Mouse (Mus musculus) neural tube, embryonic 14.5 days (tissue): ENCODE measurements around the gene Nav2. TPM values are rescaled to one million over a fixed set of nuclear protein-coding genes. Genes with fewer than 3 reads are reported as not detected.
A peak's percentile ranks its signal among the peaks of the same experiment; 100 is the strongest.

ENCODE experiments used
- ATAC-seq: fragments of 200-750 bp; cut with Nextera tagmentation; 2 replicates; pipeline ENCODE4 v1.8.0; 2017; ENCODE audit warnings: low read depth, mild to moderate bottlenecking, moderate TSS enrichment, moderate library complexity
- H3K27ac ChIP-seq: fragments of 300-500 bp; sonication (generic); 2 replicates; pipeline ENCODE4 v1.5.1; 2014; ENCODE audit warnings: low read depth, mild to moderate bottlenecking, control low read depth, low read length, moderate library complexity, mixed read lengths
- H3K27me3 ChIP-seq: fragments of 300-500 bp; sonication (generic); 2 replicates; pipeline ENCODE4 v1.6.1; 2014; ENCODE audit warnings: low read length; ENCODE audit not compliant: control insufficient read depth, insufficient read depth
- H3K36me3 ChIP-seq: fragments of 300-500 bp; sonication (generic); 2 replicates; pipeline ENCODE4 v1.6.1; 2014; ENCODE audit warnings: low read length, mixed read lengths; ENCODE audit not compliant: control insufficient read depth, insufficient read depth
- H3K4me1 ChIP-seq: fragments of 300-500 bp; sonication (generic); 2 replicates; pipeline ENCODE4 v1.6.1; 2014; ENCODE audit warnings: low read length; ENCODE audit not compliant: control insufficient read depth, insufficient read depth
- H3K4me2 ChIP-seq: fragments of 300-500 bp; sonication (generic); 2 replicates; pipeline ENCODE4 v1.6.1; 2014; ENCODE audit warnings: mild to moderate bottlenecking, low read depth, low read length, control low read depth
- H3K4me3 ChIP-seq: fragments of 300-500 bp; sonication (generic); 2 replicates; pipeline ENCODE4 v1.5.1; 2014; ENCODE audit warnings: low read depth, low read length, control low read depth, mixed read lengths
- H3K9ac ChIP-seq: fragments of 300-500 bp; sonication (generic); replicated peaks from 2 replicates; pipeline ENCODE4 v1.6.1; 2014; ENCODE audit warnings: low read depth, mild to moderate bottlenecking, control low read depth, low read length, mixed read lengths
- H3K9me3 ChIP-seq: fragments of 300-500 bp; sonication (generic); 2 replicates; pipeline ENCODE4 v1.6.1; 2016; ENCODE audit warnings: low read length; ENCODE audit not compliant: control insufficient read depth
- WGBS: fragments of 180-500 bp; shearing (Covaris S2); extraction: QIAGEN DNeasy Blood & Tissue Kit; methylation state at CpG from one replicate; pipeline ENCODE4 v1.1.7; 2014; 5-methylcytosine and 5-hydroxymethylcytosine counted together
- polyA plus RNA-seq: library from polyadenylated mRNA; unstranded; fragments of >200 nt; fragmentation: Nextera tagmentation; extraction: Ambion mirVana; gene quantifications from 2 replicates; pipeline ENCODE4 v1.2.1, GENCODE M21; 2014

The Nav2 gene
- polyA plus RNA-seq, 1 experiment from 2014 or later: 36.5 TPM

GRCm38 (mm10) chr7:49034253-49034652 is 125.7 kb downstream of the Nav2 start:
- ATAC-seq: no peak
- Histone ChIP-seq H3K9ac (no peak overlapping the region), H3K4me1 (peaks cover 3% of the 10 kb centered on the region; the same call in 1 of the 2 replicates), H3K36me3 (no peaks in the 10 kb centered on the region), H3K27ac (no peak overlapping the region), H3K27me3 (no peaks in the 10 kb centered on the region), H3K4me2 (no peak overlapping the region), H3K9me3 (no peaks in the 10 kb centered on the region), H3K4me3 (no peak overlapping the region)
- 81% methylated on average over 2 of the region's 2 CpGs for WGBS

DNA sequence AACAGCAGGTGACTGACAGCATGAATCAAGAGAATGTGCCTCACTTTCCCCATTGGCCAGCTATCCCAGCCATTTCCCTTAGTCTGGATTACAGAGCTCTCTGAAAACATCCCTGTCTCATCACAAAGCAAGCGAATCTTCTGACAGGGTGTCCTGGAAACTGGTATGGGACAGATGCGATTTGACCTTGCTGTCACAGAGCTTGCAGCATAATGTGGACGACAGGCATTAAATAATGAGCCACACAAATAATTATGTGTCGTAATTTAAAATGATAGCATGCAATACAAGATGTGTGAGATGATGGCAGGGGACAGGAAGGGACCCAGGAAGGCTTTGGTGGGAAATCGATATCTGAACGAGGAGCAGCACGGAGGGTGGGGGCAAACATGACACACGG is 131.6 kb downstream of the Nav2 start:
- no peaks in the 10 kb centered on the region for H3K36me3 ChIP-seq
- H3K27ac ChIP-seq: no peak overlapping the region
- H3K4me2 ChIP-seq: no peak overlapping the region
- 64% methylated on average over 8 of the region's 8 CpGs for WGBS
- 0 out of 2 replicates have a peak, but pooled peaks cover 8% of the 10 kb centered on the region for H3K4me1 ChIP-seq
- no peak overlapping the region for H3K9ac ChIP-seq
- no peaks in the 10 kb centered on the region for H3K9me3 ChIP-seq
- H3K4me3 ChIP-seq: no peak overlapping the region
- H3K27me3 ChIP-seq: no peaks in the 10 kb centered on the region
- no peak for ATAC-seq

DNA sequence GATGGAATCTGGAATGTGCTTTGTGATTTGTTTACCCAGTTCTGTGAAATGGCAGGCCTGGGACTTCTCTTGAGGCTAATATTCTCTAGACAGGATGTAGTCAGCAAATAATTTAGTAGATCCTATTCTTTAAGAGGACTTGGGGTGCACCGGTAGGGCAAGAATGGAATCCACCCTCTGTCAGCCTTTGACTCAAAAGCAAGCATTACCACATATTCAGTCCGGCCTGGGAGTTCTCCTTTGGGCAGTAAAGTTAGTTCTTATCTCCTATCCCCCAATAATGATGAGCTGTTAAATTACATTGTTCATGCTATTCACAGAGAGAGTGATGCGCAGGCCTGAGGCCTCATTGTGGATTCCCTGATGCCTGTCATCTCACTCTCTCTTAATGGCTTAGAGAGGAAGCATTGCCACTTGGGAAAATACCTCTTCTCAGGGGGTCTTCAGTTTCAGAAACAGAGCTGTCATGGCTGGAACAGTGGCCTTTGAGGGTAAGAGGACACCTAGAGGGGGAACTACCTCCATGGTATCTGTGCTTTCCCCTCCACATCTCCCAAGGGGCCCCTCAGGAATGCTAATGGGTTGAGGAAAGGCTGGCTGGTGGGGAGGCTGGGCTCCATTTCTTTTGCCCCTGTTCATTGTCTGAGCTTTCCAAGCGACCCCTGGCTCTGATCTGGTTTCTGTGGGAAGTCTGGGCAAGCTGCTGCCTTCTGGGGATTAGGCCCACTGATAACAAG is 133.0 kb downstream of the Nav2 start:
- Histone ChIP-seq H3K27ac (no peak overlapping the region), H3K9ac (no peak overlapping the region), H3K9me3 (no peaks in the 10 kb centered on the region), H3K4me1 (peaks cover 21% of the 10 kb centered on the region; the same call in 1 of the 2 replicates), H3K27me3 (no peaks in the 10 kb centered on the region), H3K4me3 (no peak overlapping the region), H3K36me3 (no peaks in the 10 kb centered on the region), H3K4me2 (no peak overlapping the region)
- 33% methylated on average over 4 of the region's 4 CpGs for WGBS
- ATAC-seq: no peak

- no peaks in the 10 kb centered on the region for H3K27me3 ChIP-seq
- peaks cover 31% of the 10 kb centered on the region for H3K4me1 ChIP-seq
- 37% methylated on average over 6 of the region's 6 CpGs for WGBS
- no peaks in the 10 kb centered on the region for H3K9me3 ChIP-seq
- peak; percentile 28; the same call in 1 of the 2 replicates for ATAC-seq
- H3K4me3 ChIP-seq: no peak overlapping the region
- H3K9ac ChIP-seq: no peak overlapping the region
- no peaks in the 10 kb centered on the region for H3K36me3 ChIP-seq
- no peak overlapping the region for H3K4me2 ChIP-seq
- H3K27ac ChIP-seq: peak overlapping the region; percentile 22; the same call in 1 of the 2 replicates
These were observed 137.2 kb downstream of the Nav2 start for GRCm38 (mm10) chr7:49045499-49046346.

DNA sequence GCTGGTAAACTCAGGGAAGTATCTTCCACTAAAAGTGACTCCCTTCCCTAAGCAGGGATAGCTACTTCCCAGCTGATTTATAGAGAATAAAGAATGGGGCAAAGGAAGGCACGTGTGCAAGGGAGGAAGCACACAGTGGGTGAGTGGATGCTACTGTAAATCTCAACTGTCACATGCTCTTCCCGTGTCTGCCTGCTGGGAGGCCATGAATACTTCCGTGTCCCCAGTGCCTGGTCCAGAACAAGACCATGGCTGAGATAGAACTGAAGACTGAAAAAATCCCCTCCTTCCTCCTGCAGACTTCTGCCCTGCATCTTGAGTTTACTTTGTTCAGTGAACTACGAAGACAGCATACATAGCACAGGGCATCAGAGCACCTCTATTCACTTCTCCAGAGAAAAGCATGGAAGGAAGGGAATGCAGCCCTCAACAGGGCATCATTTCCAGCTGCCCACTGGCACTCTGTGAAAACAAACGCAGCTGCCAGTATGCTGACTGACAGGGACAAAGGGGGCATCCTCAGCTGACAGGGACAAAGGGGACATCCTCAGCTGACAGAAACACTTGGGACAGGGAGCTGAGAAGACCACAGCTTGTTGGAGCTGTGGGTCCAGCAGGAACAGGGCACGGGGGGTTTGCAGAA is 138.0 kb downstream of the Nav2 start:
- Histone ChIP-seq H3K4me3 (no peak overlapping the region), H3K4me2 (no peak overlapping the region), H3K36me3 (no peaks in the 10 kb centered on the region), H3K9me3 (no peaks in the 10 kb centered on the region), H3K27ac (no peak overlapping the region), H3K4me1 (peaks cover 31% of the 10 kb centered on the region), H3K27me3 (no peaks in the 10 kb centered on the region), H3K9ac (no peak overlapping the region)
- WGBS: 32% methylated on average over 6 of the region's 6 CpGs
- ATAC-seq: peak; percentile 10; the same call in 1 of the 2 replicates

GRCm38 (mm10) chr7:49047336-49047735 is 138.8 kb downstream of the Nav2 start:
- Histone ChIP-seq H3K27ac (no peak overlapping the region), H3K4me3 (no peak overlapping the region), H3K9ac (no peak overlapping the region), H3K27me3 (no peaks in the 10 kb centered on the region), H3K4me2 (no peak overlapping the region), H3K36me3 (no peaks in the 10 kb centered on the region), H3K4me1 (peaks cover 31% of the 10 kb centered on the region), H3K9me3 (no peaks in the 10 kb centered on the region)
- no peak for ATAC-seq
- 47% methylated on average over 8 of the region's 8 CpGs for WGBS

GRCm38 (mm10) chr7:49052871-49053618 is 144.5 kb downstream of the Nav2 start:
- no peaks in the 10 kb centered on the region for H3K9me3 ChIP-seq
- no peaks in the 10 kb centered on the region for H3K36me3 ChIP-seq
- 54% methylated on average over 9 of the region's 9 CpGs for WGBS
- peaks cover 14% of the 10 kb centered on the region; the same call in 1 of the 2 replicates for H3K4me1 ChIP-seq
- H3K9ac ChIP-seq: no peak overlapping the region
- no peak overlapping the region for H3K27ac ChIP-seq
- no peak overlapping the region for H3K4me3 ChIP-seq
- peak; percentile 73 for ATAC-seq
- no peak overlapping the region for H3K4me2 ChIP-seq
- no peaks in the 10 kb centered on the region for H3K27me3 ChIP-seq

GRCm38 (mm10) chr7:49055273-49055672 is 146.8 kb downstream of the Nav2 start:
- no peak overlapping the region for H3K4me3 ChIP-seq
- H3K36me3 ChIP-seq: no peaks in the 10 kb centered on the region
- no peak overlapping the region for H3K4me2 ChIP-seq
- no peaks in the 10 kb centered on the region for H3K9me3 ChIP-seq
- H3K27ac ChIP-seq: no peak overlapping the region
- peaks cover 14% of the 10 kb centered on the region; the same call in 1 of the 2 replicates for H3K4me1 ChIP-seq
- ATAC-seq: peak; percentile 25; the same call in 1 of the 2 replicates
- H3K27me3 ChIP-seq: no peaks in the 10 kb centered on the region
- 55% methylated on average over 10 of the region's 10 CpGs for WGBS
- H3K9ac ChIP-seq: no peak overlapping the region
